In the genomic region with DNA sequence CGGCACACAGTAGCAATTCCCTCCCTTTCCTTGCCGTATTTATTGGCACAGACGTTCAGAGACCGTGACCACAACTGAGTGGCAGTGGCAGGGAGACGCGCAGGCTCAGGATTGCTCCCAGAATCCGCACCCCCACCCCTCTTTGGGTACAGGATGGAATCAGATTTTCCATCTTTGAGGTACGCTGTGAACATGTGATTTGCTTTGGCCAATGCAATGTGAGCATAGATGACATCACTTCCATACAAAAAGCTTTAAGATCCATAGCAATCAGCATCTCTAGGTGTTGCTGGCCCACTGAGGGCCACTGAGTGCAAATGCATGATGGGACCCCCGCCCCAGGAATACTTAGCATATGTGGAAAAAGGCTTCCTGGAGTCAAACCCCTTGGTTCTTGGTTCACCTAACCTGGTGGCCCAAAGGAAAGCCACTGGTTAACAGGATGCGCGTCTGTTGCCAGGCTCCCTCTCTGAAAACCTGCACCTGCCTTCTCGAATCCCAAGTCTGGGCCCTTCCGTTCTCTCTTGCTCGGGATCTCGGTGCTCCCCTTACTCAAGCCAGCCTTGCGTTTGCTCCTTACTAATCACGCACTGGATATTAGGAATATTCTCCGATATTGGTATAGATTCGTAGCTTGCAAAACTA, we compare ENCODE assay signal across 8 mouse cellular contexts. TPM values are rescaled to one million over a fixed set of nuclear protein-coding genes. Genes with fewer than 3 reads are reported as not detected.
DNase-seq lines count a peak whose midpoint lies in the region; ATAC-seq lines count a peak whose summit lies in the region.

No protein-coding gene starts in this region.

- no peak overlapping the region for H3K27ac ChIP-seq in liver, embryonic 11.5 days (ENCODE audit: low read depth, low read length)
- 0 out of 2 replicates have a peak overlapping the region, but pooled peaks have one; percentile 7 for H3K27ac ChIP-seq in brown adipose tissue, adult 24 weeks (replicated peaks; ENCODE audit: low read depth, low read length)
- no peak overlapping the region; the same call in 1 of the 2 replicates for H3K27ac ChIP-seq in midbrain, embryonic 11.5 days (ENCODE audit: low read depth, low read length)

- peaks cover 3% of the 10 kb centered on the region; the same call in 1 of the 2 replicates for H3K27me3 ChIP-seq in liver, embryonic 11.5 days (replicated peaks; ENCODE audit: control insufficient read depth, insufficient read depth, low read length)
- no peaks in the 10 kb centered on the region for H3K27me3 ChIP-seq in midbrain, embryonic 11.5 days (ENCODE audit: control insufficient read depth, insufficient read depth, low read length)

- peak overlapping the region; percentile 82 for H3K4me2 ChIP-seq in liver, embryonic 11.5 days
- H3K4me2 ChIP-seq in midbrain, embryonic 11.5 days, result peak overlapping the region; percentile 58

- WGBS in liver, embryonic 11.5 days, result 32% methylated on average over 19 of the region's 19 CpGs
- 24% methylated on average over 19 of the region's 19 CpGs for WGBS in midbrain, embryonic 11.5 days

- H3K4me1 ChIP-seq in liver, embryonic 11.5 days (replicated peaks; ENCODE audit: control insufficient read depth, insufficient read depth, low read length), result peaks cover 4% of the 10 kb centered on the region; the same call in 1 of the 2 replicates
- H3K4me1 ChIP-seq in brown adipose tissue, adult 24 weeks (ENCODE audit: control insufficient read depth, insufficient read depth, insufficient read length, low read length), result no peaks in the 10 kb centered on the region
- 0 out of 2 replicates have a peak, but pooled peaks cover 3% of the 10 kb centered on the region for H3K4me1 ChIP-seq in midbrain, embryonic 11.5 days (ENCODE audit: control insufficient read depth, insufficient read depth, low read length)

- no peak overlapping the region; the same call in 1 of the 2 replicates for H3K9ac ChIP-seq in liver, embryonic 11.5 days (ENCODE audit: low read depth, low read length)
- peak overlapping the region; percentile 49 for H3K9ac ChIP-seq in midbrain, embryonic 11.5 days (ENCODE audit: low read length)

- ATAC-seq in liver, embryonic 11.5 days (replicated peaks; ENCODE audit: low FRiP score), result no peak
- ATAC-seq in midbrain, embryonic 11.5 days (ENCODE audit: low FRiP score), result peak; percentile 51

- no peak for DNase-seq in liver, embryonic 11.5 days (ENCODE audit: low spot score)
- DNase-seq in liver, result no peak
- DNase-seq in frontal cortex, postnatal 10 days (ENCODE audit: low spot score in 2 of 2), result peak; percentile 57 to 73
- DNase-seq in layer of hippocampus, postnatal 14 days (ENCODE audit: low spot score in 2 of 2), result peak; percentile 52 to 74
- DNase-seq in midbrain, embryonic 11.5 days (ENCODE audit: low spot score, missing footprints), result no peak
- DNase-seq in urinary bladder, postnatal 25 days (ENCODE audit: low spot score), result no peak
- DNase-seq in spleen, postnatal 4 days (ENCODE audit: low spot score in 2 of 2), result no peak

- no peaks in the 10 kb centered on the region for H3K36me3 ChIP-seq in liver, embryonic 11.5 days (ENCODE audit: control insufficient read depth, insufficient read depth, low read length)
- H3K36me3 ChIP-seq in midbrain, embryonic 11.5 days (ENCODE audit: control insufficient read depth, insufficient read depth, low read length), result no peaks in the 10 kb centered on the region

- H3K4me3 ChIP-seq in liver, embryonic 11.5 days (ENCODE audit: low read depth, low read length), result peak overlapping the region; percentile 56
- H3K4me3 ChIP-seq in brown adipose tissue, adult 24 weeks (ENCODE audit: insufficient read depth, low read depth, low read length), result peak overlapping the region; percentile 41
- H3K4me3 ChIP-seq in midbrain, embryonic 11.5 days (ENCODE audit: low read depth, low read length), result peak overlapping the region; percentile 40

- H3K9me3 ChIP-seq in liver, embryonic 11.5 days (ENCODE audit: control insufficient read depth, low read length), result no peaks in the 10 kb centered on the region
- H3K9me3 ChIP-seq in midbrain, embryonic 11.5 days (ENCODE audit: control insufficient read depth, low read length), result no peaks in the 10 kb centered on the region

RNA-seq across cellular contexts. Expression of a gene that starts 8.7 kb away (rescaled TPM):
- 72.8 and 76.7 TPM in 2 replicates for polyA plus RNA-seq in liver, embryonic 11.5 days (2014; fragmentation: Nextera tagmentation; extraction: Ambion mirVana)
- 5.3 and 7.4 TPM in 2 replicates for polyA plus RNA-seq in brown adipose tissue, adult 24 weeks (2012; ENCODE audit: insufficient read depth, insufficient read length, missing spikeins)
- total RNA-seq in layer of hippocampus, postnatal 14 days (2021), result 1 to 10 TPM; 6.1 to 6.4 TPM
- polyA plus RNA-seq in midbrain, embryonic 11.5 days (2014; fragmentation: Nextera tagmentation; extraction: Ambion mirVana), result 5.5 and 6.0 TPM in 2 replicates

RNA-seq across cellular contexts. Expression of a gene that starts 48.3 kb away (rescaled TPM):
- 16.3 and 16.8 TPM in 2 replicates for polyA plus RNA-seq in liver, embryonic 11.5 days (2014; fragmentation: Nextera tagmentation; extraction: Ambion mirVana)
- 3.9 and 7.3 TPM in 2 replicates for polyA plus RNA-seq in brown adipose tissue, adult 24 weeks (2012; ENCODE audit: insufficient read depth, insufficient read length, missing spikeins)
- 100 to 1,000 TPM; 389 to 413 TPM for total RNA-seq in layer of hippocampus, postnatal 14 days (2021)
- 17.1 and 18.8 TPM in 2 replicates for polyA plus RNA-seq in midbrain, embryonic 11.5 days (2014; fragmentation: Nextera tagmentation; extraction: Ambion mirVana)

RNA-seq across cellular contexts. Expression of a gene that starts 48.7 kb away (rescaled TPM):
- not detected in 2 replicates for polyA plus RNA-seq in liver, embryonic 11.5 days (2014; fragmentation: Nextera tagmentation; extraction: Ambion mirVana)
- not detected in 2 replicates for polyA plus RNA-seq in brown adipose tissue, adult 24 weeks (2012; ENCODE audit: insufficient read depth, insufficient read length, missing spikeins)
- total RNA-seq in layer of hippocampus, postnatal 14 days (2021), result 10 to 100 TPM; 21.9 to 36.2 TPM
- polyA plus RNA-seq in midbrain, embryonic 11.5 days (2014; fragmentation: Nextera tagmentation; extraction: Ambion mirVana), result 0.86 TPM in 1 of 2 replicates, not detected in the other

Comparison
In these comparisons a context has a peak if more than half of its experiments do, and no peak if none do; other contexts are left out.
1. DNase-seq: peak in frontal cortex, postnatal 10 days (2 of 2) and layer of hippocampus, postnatal 14 days (2 of 2); none in liver, embryonic 11.5 days (single experiment), liver (single experiment), midbrain, embryonic 11.5 days (single experiment), urinary bladder, postnatal 25 days (single experiment) and spleen, postnatal 4 days (0 of 2).
2. Peak in every context shown above with its lines, with median percentiles within 50 percentile points of each other: H3K4me3 ChIP-seq.